Mouse (Mus musculus): ENCODE measurements around the gene Tshb. TPM values are rescaled to one million over a fixed set of nuclear protein-coding genes. Genes with fewer than 3 reads are reported as not detected.

The Tshb gene
- total RNA-seq, 2 experiments from 2014 or later = not detected

GRCm38 (mm10) chr3:102738926-102739325 is 43.6 kb downstream of the Tshb start:
- intact Hi-C loops (cut with DNase I) = no loop called here
- DNase-seq (ENCODE audit: low spot score in 2 of 2) = no peak

- no peak for DNase-seq (ENCODE audit: low spot score in 2 of 2)
- intact Hi-C loops (cut with DNase I) = no loop called here
Observed at GRCm38 (mm10) chr3:102738161-102738901, 44.2 kb downstream of the Tshb start.

- intact Hi-C loops (cut with DNase I) = no loop called here
- no peak for DNase-seq (ENCODE audit: low spot score in 2 of 2)
Observed at GRCm38 (mm10) chr3:102737106-102737505, 45.4 kb downstream of the Tshb start.

GRCm38 (mm10) chr3:102736436-102736835 is 46.1 kb downstream of the Tshb start:
- DNase-seq (ENCODE audit: low spot score in 2 of 2) = no peak
- intact Hi-C loops (cut with DNase I) = no loop called here

GRCm38 (mm10) chr3:102735638-102736037 is 46.9 kb downstream of the Tshb start:
- no peak for DNase-seq (ENCODE audit: low spot score in 2 of 2)
- intact Hi-C loops (cut with DNase I) = no loop called here

GRCm38 (mm10) chr3:102735031-102735558 is 47.4 kb downstream of the Tshb start:
- no peak for DNase-seq (ENCODE audit: low spot score in 2 of 2)
- intact Hi-C loops (cut with DNase I) = no loop called here

GRCm38 (mm10) chr3:102734313-102735030 is 48.0 kb downstream of the Tshb start, which contains the start of gene Tspan2:
Gene Tspan2, plus strand, starts transcription at chr3:102734529.
- intact Hi-C loops (cut with DNase I) = no loop called here
- DNase-seq (ENCODE audit: low spot score in 2 of 2) = peak in 1 of 2 experiments; percentile 60

GRCm38 (mm10) chr3:102733936-102734312 is 48.6 kb downstream of the Tshb start:
- intact Hi-C loops (cut with DNase I) = no loop called here
- no peak for DNase-seq (ENCODE audit: low spot score in 2 of 2)

- no peak for DNase-seq (ENCODE audit: low spot score in 2 of 2)
- intact Hi-C loops (cut with DNase I) = no loop called here
Observed at GRCm38 (mm10) chr3:102733050-102733449, 49.5 kb downstream of the Tshb start.

- intact Hi-C loops (cut with DNase I) = no loop called here
- DNase-seq (ENCODE audit: low spot score in 2 of 2) = no peak
Observed at GRCm38 (mm10) chr3:102732619-102733018, 49.9 kb downstream of the Tshb start.

GRCm38 (mm10) chr3:102731112-102731511 is 51.4 kb downstream of the Tshb start:
- no peak for DNase-seq (ENCODE audit: low spot score in 2 of 2)
- intact Hi-C loops (cut with DNase I) = no loop called here

GRCm38 (mm10) chr3:102729416-102729815 is 53.1 kb downstream of the Tshb start:
- no peak for DNase-seq (ENCODE audit: low spot score in 2 of 2)
- intact Hi-C loops (cut with DNase I) = no loop called here

Other genes starting within 250 kb of the Tshb start
- 100 to 1,000 TPM in 1 of 2 experiments, 10 to 100 TPM in 1; 72.9 to 121 TPM for gene Tspan2, start 48.2 kb downstream of the Tshb start, total RNA-seq (2021)
- not detected for gene Sycp1, start 153.4 kb upstream of the Tshb start, total RNA-seq (2021)
- gene Nr1h5, start 181.4 kb upstream of the Tshb start, total RNA-seq (2021) = not detected
- 10 to 100 TPM; 60.9 to 72.9 TPM for gene Sike1, start 213.0 kb upstream of the Tshb start, total RNA-seq (2021)
- 100 to 1,000 TPM; 233 to 247 TPM for gene Csde1, start 237.7 kb upstream of the Tshb start, total RNA-seq (2021)

Data from left cerebral cortex, postnatal 36 days (tissue).